Mouse (Mus musculus) thymus, adult 2 months (tissue): ENCODE data around the gene 9130409I23Rik. TPM values are rescaled to one million over a fixed set of nuclear protein-coding genes. Genes with fewer than 3 reads are reported as not detected.
"Not testable (repeated sequence)": the region's sequence is repeated elsewhere in the genome, so short reads cannot be mapped to it uniquely, and the experiment has no call there.

ENCODE experiments used
- DNase-seq: peaks from one replicate; pipeline ENCODE4 v3.0.0; 2021
- H3K27ac ChIP-seq: fragments of 200-500 bp; 2 replicates; pipeline ENCODE4 v1.5.1; 2012; ENCODE audit warnings: low read length, control low read depth; ENCODE audit not compliant: control insufficient read depth, insufficient read depth
- H3K27me3 ChIP-seq: fragments of 200-500 bp; 2 replicates; pipeline ENCODE4 v1.6.1; 2012; ENCODE audit warnings: mild to moderate bottlenecking, low read length, moderate library complexity, mixed read lengths; ENCODE audit not compliant: control insufficient read depth, insufficient read depth
- H3K36me3 ChIP-seq: fragments of 200-500 bp; 2 replicates; pipeline ENCODE4 v1.6.1; 2012; ENCODE audit warnings: mild to moderate bottlenecking, low read length, moderate library complexity; ENCODE audit not compliant: control insufficient read depth, insufficient read depth
- H3K4me1 ChIP-seq: fragments of 200-500 bp; replicated peaks from 2 replicates; pipeline ENCODE4 v1.6.1; 2012; ENCODE audit warnings: low read length; ENCODE audit not compliant: control insufficient read depth, insufficient read depth
- H3K4me3 ChIP-seq: fragments of 200-500 bp; 2 replicates; pipeline ENCODE4 v1.5.1; 2012; ENCODE audit warnings: mild to moderate bottlenecking, low read length, control low read depth, moderate library complexity; ENCODE audit not compliant: control insufficient read depth, insufficient read depth
- CTCF ChIP-seq: fragments of 200-500 bp; IDR thresholded peaks from 2 replicates; pipeline ENCODE4 v1.5.1; 2012; ENCODE audit warnings: mild to moderate bottlenecking, control low read depth, low read length, moderate library complexity, borderline replicate concordance; ENCODE audit not compliant: control insufficient read depth, poor library complexity, insufficient read depth; ENCODE audit errors: extremely low read depth
- POLR2A ChIP-seq: fragments of 200-500 bp; IDR thresholded peaks from 2 replicates; pipeline ENCODE4 v1.6.1; 2012; ENCODE audit warnings: mild to moderate bottlenecking, low read length, control low read depth, moderate library complexity; ENCODE audit not compliant: control insufficient read depth, poor library complexity, insufficient read depth; ENCODE audit errors: extremely low read depth
- WGBS: fragments of 180-500 bp; shearing (Covaris S2); methylation state at CpG from one replicate; pipeline ENCODE4 v1.1.7; 2018; 5-methylcytosine and 5-hydroxymethylcytosine counted together
- polyA plus RNA-seq: library from polyadenylated mRNA; depleted of rRNA; stranded (reverse); fragments of >200 nt; gene quantifications from 2 replicates; pipeline ENCODE4 v1.2.3, GENCODE M21; 2012

9130409I23Rik gene
- polyA plus RNA-seq, 1 experiment, result 0.09 TPM

DNA sequence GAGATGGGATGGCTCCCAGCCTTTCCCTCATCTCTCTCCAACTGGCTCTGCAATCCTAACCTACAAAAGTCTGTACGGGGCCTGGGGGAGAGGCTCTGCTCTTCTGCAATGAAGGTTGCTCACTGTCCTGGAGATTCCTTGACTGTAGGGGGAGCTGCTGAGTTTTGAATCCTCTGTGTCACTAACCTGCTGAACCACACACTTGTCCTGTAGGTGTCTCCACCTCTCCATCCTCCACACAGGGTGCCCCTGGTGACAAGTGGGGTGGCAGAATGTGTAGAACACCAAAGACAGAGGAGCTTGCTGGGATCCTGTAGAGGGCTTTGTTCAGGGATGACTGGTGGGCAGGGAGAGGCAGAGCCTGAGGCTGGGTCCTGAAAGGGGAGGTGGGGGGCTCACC lies 28.8 kb upstream of the 9130409I23Rik start:
- 6% methylated on average over 1 of the region's 1 CpGs for WGBS
- Histone ChIP-seq H3K27ac (no peak overlapping the region), H3K27me3 (no peaks in the 10 kb centered on the region), H3K4me1 (peaks cover 4% of the 10 kb centered on the region; the same call in 1 of the 2 replicates), H3K36me3 (no peaks in the 10 kb centered on the region), H3K4me3 (no peak overlapping the region)
- peak; percentile 89 for DNase-seq
- TF ChIP-seq POLR2A (peak; percentile 24; the same call in 1 of the 2 replicates), CTCF (peak; percentile 52; the same call in 1 of the 2 replicates)

DNA sequence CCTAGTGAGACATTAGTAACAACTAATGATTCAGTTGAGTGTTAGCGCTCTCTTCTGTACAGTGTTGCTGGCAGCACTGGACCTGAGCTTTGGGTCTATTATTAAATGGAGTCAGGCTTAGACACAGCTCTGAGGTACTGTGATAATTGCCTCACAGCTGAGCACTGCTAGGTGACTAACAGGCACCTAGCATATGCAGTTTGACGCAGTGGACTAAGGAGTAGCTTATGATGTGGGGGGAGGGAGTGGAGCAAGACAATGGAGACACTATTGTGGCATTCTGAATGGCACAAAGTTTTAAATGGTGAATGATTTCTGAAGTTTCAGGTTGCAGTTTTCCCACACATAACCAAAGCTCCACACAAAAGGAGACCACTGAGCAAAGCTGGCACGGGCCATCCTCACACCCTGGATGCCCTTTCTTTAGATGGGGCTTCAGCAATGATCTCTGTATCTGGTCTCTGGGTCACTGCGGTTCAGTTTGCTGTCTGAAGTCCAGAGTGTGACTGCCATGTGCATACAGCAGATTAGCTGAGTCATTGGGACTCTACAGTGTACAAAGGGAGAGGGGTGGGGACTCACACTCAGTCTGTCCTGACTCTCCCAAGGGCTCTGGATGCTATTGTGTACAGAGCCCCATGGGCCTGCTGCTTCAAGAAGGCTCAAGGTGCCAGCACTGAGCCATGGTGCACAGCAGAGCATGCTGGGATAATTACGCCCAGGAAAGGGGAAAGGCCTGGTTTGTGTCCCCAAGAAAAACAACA lies 15.8 kb upstream of the 9130409I23Rik start:
- H3K36me3 ChIP-seq, H3K27me3 ChIP-seq, DNase-seq, H3K27ac ChIP-seq, H3K4me3 ChIP-seq, H3K4me1 ChIP-seq: not testable (repeated sequence)
- 88% methylated on average over 5 of the region's 5 CpGs for WGBS

DNA sequence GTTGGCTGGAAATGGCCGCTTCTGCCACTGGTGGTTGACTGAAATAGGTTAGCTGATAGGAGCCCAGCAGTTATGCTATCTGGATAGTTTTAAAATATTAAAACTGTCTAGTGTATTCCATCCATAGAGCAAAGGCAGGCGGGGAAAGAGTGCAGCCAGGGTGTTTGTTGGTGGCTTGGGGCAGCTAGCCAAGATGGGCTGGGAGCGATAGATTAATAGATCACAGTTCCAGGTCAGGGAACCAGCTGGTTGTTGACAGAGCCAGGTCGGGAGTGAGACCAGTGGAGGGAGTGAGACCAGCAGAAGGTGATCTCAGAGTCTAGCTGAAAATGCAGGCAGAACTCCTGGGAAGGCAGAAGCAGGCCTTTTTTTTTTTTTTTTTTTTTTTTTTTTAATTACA lies 13.4 kb upstream of the 9130409I23Rik start:
- DNase-seq, result no peak
- 85% methylated on average over 4 of the region's 4 CpGs for WGBS
- Histone ChIP-seq H3K4me3 (no peak overlapping the region), H3K27me3 (no peaks in the 10 kb centered on the region), H3K36me3 (no peaks in the 10 kb centered on the region), H3K4me1 (no peaks in the 10 kb centered on the region), H3K27ac (no peak overlapping the region)
- TF ChIP-seq CTCF, result no peak
- TF ChIP-seq POLR2A, result no peak

DNA sequence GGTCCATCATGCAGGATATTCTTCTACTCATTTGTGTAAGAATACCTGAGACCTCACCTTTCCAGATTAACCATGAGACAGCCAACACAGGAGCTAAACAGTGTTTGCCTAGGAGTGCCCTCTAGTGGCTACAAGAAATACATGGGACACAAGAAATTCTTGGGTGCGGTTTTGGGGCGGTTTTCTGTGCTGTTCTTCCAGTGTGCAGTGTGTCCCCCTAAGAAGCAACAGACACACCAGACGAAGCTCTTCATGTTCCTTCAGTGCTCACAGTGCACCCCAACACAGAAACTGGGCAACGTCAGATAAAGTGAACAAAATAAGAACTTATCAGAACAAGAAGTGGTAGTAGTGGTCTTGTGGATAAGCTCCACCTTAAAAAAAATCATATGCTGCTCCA lies 11.4 kb upstream of the 9130409I23Rik start:
- no peak overlapping the region for H3K27ac ChIP-seq
- WGBS, result 4% methylated on average over 4 of the region's 4 CpGs
- peak; percentile 45 for DNase-seq
- no peaks in the 10 kb centered on the region for H3K4me1 ChIP-seq
- no peak overlapping the region for H3K4me3 ChIP-seq
- TF ChIP-seq POLR2A, result no peak
- no peak for TF ChIP-seq CTCF
- no peaks in the 10 kb centered on the region for H3K27me3 ChIP-seq
- H3K36me3 ChIP-seq, result no peaks in the 10 kb centered on the region

DNA sequence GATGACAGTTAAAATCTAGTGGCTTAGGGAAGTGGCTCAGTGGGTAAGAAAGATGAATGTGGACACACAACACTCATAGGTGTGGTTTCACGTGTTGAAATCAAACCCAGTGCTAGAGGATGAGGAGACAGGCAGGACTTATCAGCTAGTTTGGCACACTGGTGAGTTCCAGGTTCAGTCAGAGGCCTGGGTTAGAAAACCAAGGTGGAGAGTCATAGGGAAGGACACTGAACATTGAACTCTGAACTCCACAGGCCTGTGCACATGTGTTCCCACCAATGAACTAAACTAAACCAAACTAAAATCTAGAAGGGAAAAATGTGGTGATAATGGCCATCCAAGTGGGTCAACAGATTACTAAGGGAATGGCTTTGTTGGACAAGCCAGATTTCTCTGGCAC lies 3.5 kb upstream of the 9130409I23Rik start:
- no peak for DNase-seq
- WGBS, result 24% methylated on average over 1 of the region's 1 CpGs
- H3K27ac ChIP-seq, result no peak overlapping the region
- H3K4me1 ChIP-seq, result no peaks in the 10 kb centered on the region
- TF ChIP-seq CTCF, result no peak
- no peak for TF ChIP-seq POLR2A
- H3K36me3 ChIP-seq, result no peaks in the 10 kb centered on the region
- H3K27me3 ChIP-seq, result no peaks in the 10 kb centered on the region
- H3K4me3 ChIP-seq, result no peak overlapping the region

DNA sequence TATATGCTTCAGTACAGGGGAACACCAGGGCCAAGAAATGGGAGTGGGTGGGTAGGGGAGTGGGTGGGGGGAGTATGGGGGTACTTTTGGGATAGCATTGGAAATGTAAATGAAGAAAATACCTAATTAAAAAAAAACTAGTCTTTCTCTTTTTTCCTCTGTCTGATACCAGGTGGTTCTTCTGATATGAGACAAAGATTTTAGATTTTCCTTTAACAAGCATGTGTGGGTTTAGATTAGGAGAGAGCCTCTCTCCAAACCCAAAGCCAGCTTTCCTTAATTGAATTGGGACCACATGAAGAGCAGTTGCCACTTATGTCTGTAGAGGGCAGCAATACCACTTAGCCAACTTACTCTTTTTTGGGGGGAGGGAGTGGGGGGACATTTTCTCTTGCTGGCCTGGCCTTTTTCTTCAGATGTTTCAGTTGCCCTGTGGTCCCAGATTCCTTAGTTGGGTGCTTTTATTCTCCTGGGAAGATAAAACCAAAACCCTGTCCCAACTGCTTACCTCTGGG lies 1.7 kb upstream of the 9130409I23Rik start:
- TF ChIP-seq CTCF, result no peak
- no peak for TF ChIP-seq POLR2A
- Histone ChIP-seq H3K4me1 (no peaks in the 10 kb centered on the region), H3K27ac (no peak overlapping the region), H3K4me3 (no peak overlapping the region), H3K27me3 (no peaks in the 10 kb centered on the region), H3K36me3 (no peaks in the 10 kb centered on the region)
- DNase-seq, result no peak

DNA sequence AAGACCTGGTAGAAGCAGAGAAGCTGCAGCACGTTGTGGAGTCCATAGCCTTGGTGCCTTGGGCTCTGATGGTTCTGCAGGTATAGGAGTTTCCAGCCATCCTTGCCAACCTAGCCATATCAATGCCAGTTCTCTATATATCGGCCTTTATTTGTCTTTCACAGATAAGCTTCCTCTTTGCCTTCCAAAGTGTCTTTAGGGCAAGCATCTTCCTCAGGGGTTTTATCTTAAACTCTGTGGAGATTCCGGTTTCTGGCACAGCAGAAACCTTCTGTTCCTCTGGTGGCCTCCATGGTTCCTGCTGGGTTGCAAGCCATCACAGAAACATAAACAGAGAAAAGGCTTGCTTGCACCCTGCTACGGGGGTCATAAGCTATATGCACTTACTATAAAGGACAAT lies 1.9 kb downstream of the 9130409I23Rik start:
- TF ChIP-seq CTCF, result no peak
- TF ChIP-seq POLR2A, result no peak
- 79% methylated on average over 4 of the region's 4 CpGs for WGBS
- no peaks in the 10 kb centered on the region for H3K4me1 ChIP-seq

More for the DNA sequence above, 1.9 kb downstream of the 9130409I23Rik start:
- Histone ChIP-seq H3K36me3 (no peaks in the 10 kb centered on the region), H3K4me3 (no peak overlapping the region), H3K27me3 (no peaks in the 10 kb centered on the region), H3K27ac (no peak overlapping the region)
- DNase-seq, result no peak
